Mouse (Mus musculus): ENCODE results near the gene Rnf41. TPM values are rescaled to one million over a fixed set of nuclear protein-coding genes. Genes with fewer than 3 reads are reported as not detected.

Rnf41 gene
- polyA plus RNA-seq, 1 experiment from 2014 or later = 42.3 TPM

GRCm38 (mm10) chr10:128390366-128390765 is 21.1 kb upstream of the Rnf41 start:
- H3K36me3 ChIP-seq = peaks cover 99% of the 10 kb centered on the region
- no peak overlapping the region for H3K4me3 ChIP-seq
- ATAC-seq (ENCODE audit: low FRiP score, low read depth) = no peak
- WGBS = 92% methylated on average over 12 of the region's 12 CpGs
- no peak overlapping the region for H3K27ac ChIP-seq
- no peaks in the 10 kb centered on the region for H3K9me3 ChIP-seq
- H3K4me1 ChIP-seq = no peaks in the 10 kb centered on the region
- no peak overlapping the region for H3K9ac ChIP-seq
- H3K4me2 ChIP-seq (replicated peaks) = no peak overlapping the region
- H3K27me3 ChIP-seq = no peaks in the 10 kb centered on the region

- Histone ChIP-seq H3K9me3 (no peaks in the 10 kb centered on the region), H3K27ac (no peak overlapping the region), H3K9ac (no peak overlapping the region), H3K4me1 (no peaks in the 10 kb centered on the region), H3K4me3 (no peak overlapping the region), H3K27me3 (no peaks in the 10 kb centered on the region), H3K4me2 (replicated peaks) (no peak overlapping the region), H3K36me3 (peaks cover 98% of the 10 kb centered on the region)
- no peak for ATAC-seq (ENCODE audit: low FRiP score, low read depth)
- WGBS = 80% methylated on average over 6 of the region's 6 CpGs
Measured at GRCm38 (mm10) chr10:128391850-128392249, 19.6 kb upstream of the Rnf41 start.

- H3K9ac ChIP-seq = no peak overlapping the region
- H3K4me1 ChIP-seq = peaks cover 14% of the 10 kb centered on the region
- no peaks in the 10 kb centered on the region for H3K27me3 ChIP-seq
- H3K36me3 ChIP-seq = peaks cover 62% of the 10 kb centered on the region
- no peak overlapping the region for H3K4me2 ChIP-seq (replicated peaks)
- no peak for ATAC-seq (ENCODE audit: low FRiP score, low read depth)
- no peak overlapping the region for H3K4me3 ChIP-seq
- no peak overlapping the region for H3K27ac ChIP-seq
- H3K9me3 ChIP-seq = no peaks in the 10 kb centered on the region
- 72% methylated on average over 11 of the region's 11 CpGs for WGBS
Measured at GRCm38 (mm10) chr10:128396017-128396673, 15.3 kb upstream of the Rnf41 start.

- Histone ChIP-seq H3K27me3 (no peaks in the 10 kb centered on the region), H3K9ac (no peak overlapping the region), H3K4me1 (peaks cover 15% of the 10 kb centered on the region), H3K4me2 (replicated peaks) (no peak overlapping the region), H3K36me3 (peaks cover 56% of the 10 kb centered on the region), H3K9me3 (no peaks in the 10 kb centered on the region), H3K27ac (no peak overlapping the region), H3K4me3 (no peak overlapping the region)
- 69% methylated on average over 10 of the region's 10 CpGs for WGBS
- no peak for ATAC-seq (ENCODE audit: low FRiP score, low read depth)
Measured at GRCm38 (mm10) chr10:128396716-128397264, 14.7 kb upstream of the Rnf41 start.

- no peak overlapping the region for H3K27ac ChIP-seq
- peaks cover 15% of the 10 kb centered on the region for H3K4me1 ChIP-seq
- no peak overlapping the region; the same call in 1 of the 2 replicates for H3K9ac ChIP-seq
- no peak overlapping the region for H3K4me3 ChIP-seq
- H3K27me3 ChIP-seq = no peaks in the 10 kb centered on the region
- ATAC-seq (ENCODE audit: low FRiP score, low read depth) = no peak
- H3K9me3 ChIP-seq = no peaks in the 10 kb centered on the region
- no peak overlapping the region for H3K4me2 ChIP-seq (replicated peaks)
- WGBS = 69% methylated on average over 7 of the region's 7 CpGs
- peaks cover 49% of the 10 kb centered on the region for H3K36me3 ChIP-seq
Measured at GRCm38 (mm10) chr10:128397466-128397865, 14.0 kb upstream of the Rnf41 start.

GRCm38 (mm10) chr10:128400338-128400737 is 11.1 kb upstream of the Rnf41 start:
- H3K9me3 ChIP-seq = no peaks in the 10 kb centered on the region
- no peak overlapping the region for H3K4me3 ChIP-seq
- H3K4me1 ChIP-seq = peaks cover 15% of the 10 kb centered on the region
- no peaks in the 10 kb centered on the region for H3K27me3 ChIP-seq
- H3K9ac ChIP-seq = peak overlapping the region; percentile 25; the same call in 1 of the 2 replicates
- 0 out of 2 replicates have a peak overlapping the region, but pooled peaks have one; percentile 21 for H3K4me2 ChIP-seq (replicated peaks)
- WGBS = 16% methylated on average over 5 of the region's 5 CpGs
- H3K36me3 ChIP-seq = peaks cover 24% of the 10 kb centered on the region
- H3K27ac ChIP-seq = 0 out of 2 replicates have a peak overlapping the region, but pooled peaks have one; percentile 10
- ATAC-seq (ENCODE audit: low FRiP score, low read depth) = peak; percentile 19; the same call in 1 of the 2 replicates

- 26% methylated on average over 2 of the region's 2 CpGs for WGBS
- H3K27ac ChIP-seq = 0 out of 2 replicates have a peak within 1 kb of the TSS, but pooled peaks have one; percentile 10
- H3K9me3 ChIP-seq = no peaks in the 10 kb centered on the region
- 0 out of 2 replicates have a peak within 1 kb of the TSS, but pooled peaks have one; percentile 21 for H3K4me2 ChIP-seq (replicated peaks)
- peak within 1 kb of the TSS; percentile 25; the same call in 1 of the 2 replicates for H3K9ac ChIP-seq
- no peaks in the 10 kb centered on the region for H3K27me3 ChIP-seq
- peaks cover 24% of the 10 kb centered on the region for H3K36me3 ChIP-seq
- H3K4me3 ChIP-seq = no peak within 1 kb of the TSS
- ATAC-seq (ENCODE audit: low FRiP score, low read depth) = no peak
- peaks cover 15% of the 10 kb centered on the region for H3K4me1 ChIP-seq
Measured at GRCm38 (mm10) chr10:128401056-128401455, 10.4 kb upstream of the Rnf41 start, which contains the start of gene Slc39a5. Gene Slc39a5, minus strand, starts transcription at chr10:128401229.

GRCm38 (mm10) chr10:128401638-128402037 is 9.8 kb upstream of the Rnf41 start:
- Histone ChIP-seq H3K4me1 (peaks cover 15% of the 10 kb centered on the region), H3K4me2 (replicated peaks) (no peak overlapping the region), H3K27ac (no peak overlapping the region), H3K4me3 (no peak overlapping the region), H3K9ac (no peak overlapping the region), H3K27me3 (no peaks in the 10 kb centered on the region), H3K9me3 (no peaks in the 10 kb centered on the region), H3K36me3 (peaks cover 24% of the 10 kb centered on the region)
- no peak for ATAC-seq (ENCODE audit: low FRiP score, low read depth)
- WGBS = 83% methylated on average over 9 of the region's 9 CpGs

- Histone ChIP-seq H3K36me3 (peaks cover 27% of the 10 kb centered on the region), H3K4me1 (peaks cover 21% of the 10 kb centered on the region), H3K9ac (no peak overlapping the region), H3K27ac (no peak overlapping the region), H3K27me3 (no peaks in the 10 kb centered on the region), H3K4me3 (no peak overlapping the region), H3K4me2 (replicated peaks) (no peak overlapping the region), H3K9me3 (no peaks in the 10 kb centered on the region)
- WGBS = 84% methylated on average over 7 of the region's 7 CpGs
- no peak for ATAC-seq (ENCODE audit: low FRiP score, low read depth)
Measured at GRCm38 (mm10) chr10:128403931-128404330, 7.5 kb upstream of the Rnf41 start.

GRCm38 (mm10) chr10:128408591-128409535 is 2.6 kb upstream of the Rnf41 start:
- H3K36me3 ChIP-seq = peaks cover 33% of the 10 kb centered on the region
- peaks cover 36% of the 10 kb centered on the region for H3K4me1 ChIP-seq
- peak overlapping the region; percentile 91 for H3K4me3 ChIP-seq
- H3K9ac ChIP-seq = peak overlapping the region; percentile 79
- no peaks in the 10 kb centered on the region for H3K27me3 ChIP-seq
- no peaks in the 10 kb centered on the region for H3K9me3 ChIP-seq
- 18% methylated on average over 35 of the region's 35 CpGs for WGBS
- no peak for ATAC-seq (ENCODE audit: low FRiP score, low read depth)
- H3K27ac ChIP-seq = peak overlapping the region; percentile 58
- peak overlapping the region; percentile 97 for H3K4me2 ChIP-seq (replicated peaks)

GRCm38 (mm10) chr10:128409692-128410559 is 1.5 kb upstream of the Rnf41 start:
- WGBS = 7% methylated on average over 36 of the region's 36 CpGs
- Histone ChIP-seq H3K27me3 (no peaks in the 10 kb centered on the region), H3K4me1 (peaks cover 36% of the 10 kb centered on the region), H3K9ac (peak overlapping the region; percentile 87), H3K4me3 (peak overlapping the region; percentile 91), H3K27ac (peak overlapping the region; percentile 92), H3K36me3 (peaks cover 43% of the 10 kb centered on the region), H3K9me3 (no peaks in the 10 kb centered on the region), H3K4me2 (replicated peaks) (peak overlapping the region; percentile 97)
- peak; percentile 90 for ATAC-seq (ENCODE audit: low FRiP score, low read depth)

Measured in limb, embryonic 13.5 days (tissue).